Mouse (Mus musculus) CH12.LX (cell line): Measurements from ENCODE around the gene Rasa4. TPM values are rescaled to one million over a fixed set of nuclear protein-coding genes. Genes with fewer than 3 reads are reported as not detected.

Source experiments
- DNase-seq: peaks from one replicate; pipeline ENCODE4 v3.0.0-alpha.2; 2013; ENCODE audit errors: extremely low read depth
- H3K27ac ChIP-seq: 2 replicates; pipeline ENCODE4 v1.5.1; 2012; ENCODE audit warnings: low read depth, mild to moderate bottlenecking, control low read depth, moderate library complexity; ENCODE audit not compliant: insufficient read depth
- H3K27me3 ChIP-seq: replicated peaks from 2 replicates; pipeline ENCODE3; 2012; ENCODE audit warnings: inconsistent platforms
- H3K36me3 ChIP-seq, 2 experiments: replicated peaks in 1 of 2; 2 replicates each; pipeline versions ENCODE3 to v1.6.1; 2012; ENCODE audit warnings: inconsistent platforms in 1 of 2, low read length in 1 of 2, mild to moderate bottlenecking in 1 of 2, mixed read lengths in 1 of 2, moderate library complexity in 1 of 2; ENCODE audit not compliant: control insufficient read depth in 1 of 2, insufficient read depth in 1 of 2
- H3K4me1 ChIP-seq, 2 experiments: 2 replicates each; pipeline ENCODE4 v1.6.1; 2012; ENCODE audit warnings: inconsistent platforms in 1 of 2, moderate library complexity in 1 of 2; ENCODE audit not compliant: insufficient read depth in 2 of 2, control insufficient read depth in 1 of 2
- H3K4me2 ChIP-seq: 2 replicates; pipeline ENCODE4 v1.6.1; 2012; ENCODE audit warnings: low read depth, mild to moderate bottlenecking, control low read depth; ENCODE audit not compliant: poor library complexity, insufficient read depth, severe bottlenecking
- H3K4me3 ChIP-seq, 3 experiments: fragments of 150-350 bp in 1 of 3; sonication (generic) in 1 of 3; replicated peaks in 1 of 3; 2 replicates each; pipeline versions ENCODE3 to v1.5.1; 2011 to 2012; ENCODE audit warnings: low read depth in 2 of 3, low read length in 2 of 3, mild to moderate bottlenecking in 2 of 3, moderate library complexity in 2 of 3, control low read depth in 1 of 3, improper control_type of control experiment in 1 of 3, inconsistent platforms in 1 of 3, mixed read lengths in 1 of 3; ENCODE audit not compliant: poor library complexity in 1 of 3
- H3K79me2 ChIP-seq: replicated peaks from 2 replicates; pipeline ENCODE4 v1.6.1; 2012; ENCODE audit warnings: mild to moderate bottlenecking, moderate library complexity; ENCODE audit not compliant: control insufficient read depth, poor library complexity, insufficient read depth, severe bottlenecking; ENCODE audit errors: extremely low read depth
- H3K9ac ChIP-seq: 2 replicates; pipeline ENCODE4 v1.6.1; 2012; ENCODE audit warnings: low read depth, mild to moderate bottlenecking, control low read depth, moderate library complexity; ENCODE audit not compliant: insufficient read depth
- H3K9me3 ChIP-seq: replicated peaks from 2 replicates; pipeline ENCODE3; 2012; ENCODE audit warnings: low read length, inconsistent platforms, mixed read lengths
- BHLHE40 ChIP-seq: IDR thresholded peaks from 2 replicates; pipeline ENCODE4 v1.6.1; 2011; ENCODE audit warnings: mild to moderate bottlenecking, low read depth, low read length, improper control_type of control experiment
- CHD1 ChIP-seq: IDR thresholded peaks from 2 replicates; pipeline ENCODE4 v1.6.1; 2012; ENCODE audit warnings: low read depth, low read length, improper control_type of control experiment, inconsistent platforms
- CTCF ChIP-seq, 2 experiments: IDR thresholded peaks in 1 of 2; conservative IDR thresholded peaks in 1 of 2; 2 replicates each; pipeline ENCODE4 v1.5.1; 2011 to 2012; ENCODE audit warnings: low read depth in 2 of 2, low read length in 2 of 2, improper control_type of control experiment in 1 of 2, inconsistent platforms in 1 of 2, mild to moderate bottlenecking in 1 of 2, moderate library complexity in 1 of 2
- E2F4 ChIP-seq: IDR thresholded peaks from 2 replicates; pipeline ENCODE4 v1.6.1; 2011; ENCODE audit warnings: low read depth, low read length, improper control_type of control experiment; ENCODE audit not compliant: insufficient replicate concordance
- ETS1 ChIP-seq: conservative IDR thresholded peaks from 2 replicates; pipeline ENCODE4 v1.6.1; 2012; ENCODE audit warnings: low read depth, mild to moderate bottlenecking, inconsistent platforms, low read length, improper control_type of control experiment, moderate library complexity
- GABPA ChIP-seq: IDR thresholded peaks from 2 replicates; pipeline ENCODE4 v1.6.1; 2012; ENCODE audit warnings: low read depth, low read length, improper control_type of control experiment, inconsistent platforms; ENCODE audit not compliant: insufficient replicate concordance
- JUN ChIP-seq: IDR thresholded peaks from 2 replicates; pipeline ENCODE4 v1.6.1; 2011; ENCODE audit warnings: low read depth, mild to moderate bottlenecking, low read length, improper control_type of control experiment, moderate library complexity; ENCODE audit not compliant: insufficient read depth
- MAZ ChIP-seq: IDR thresholded peaks from 2 replicates; pipeline ENCODE4 v1.6.1; 2012; ENCODE audit warnings: low read depth, mild to moderate bottlenecking, inconsistent platforms, low read length, improper control_type of control experiment, moderate library complexity
- MXI1 ChIP-seq: IDR thresholded peaks from 2 replicates; pipeline ENCODE4 v1.6.1; 2011; ENCODE audit warnings: mild to moderate bottlenecking, low read depth, low read length, improper control_type of control experiment
- NELFE ChIP-seq: IDR thresholded peaks from 2 replicates; pipeline ENCODE4 v1.6.1; 2011; ENCODE audit warnings: low read depth, low read length, improper control_type of control experiment
- PAX5 ChIP-seq: IDR thresholded peaks from 2 replicates; pipeline ENCODE4 v1.6.1; 2012; ENCODE audit warnings: low read length, inconsistent platforms, mixed read lengths
- POLR2A ChIP-seq: IDR thresholded peaks from 2 replicates; pipeline ENCODE4 v1.6.1; 2011; ENCODE audit warnings: low read depth, mild to moderate bottlenecking, improper control_type of control experiment, low read length
- RCOR1 ChIP-seq: conservative IDR thresholded peaks from 2 replicates; pipeline ENCODE4 v1.6.1; 2012; ENCODE audit warnings: low read depth, mild to moderate bottlenecking, inconsistent platforms, low read length, improper control_type of control experiment
- TCF12 ChIP-seq: IDR thresholded peaks from 2 replicates; pipeline ENCODE4 v1.6.1; 2014; ENCODE audit warnings: low read depth, mild to moderate bottlenecking, inconsistent platforms, low read length, improper control_type of control experiment
- UBTF ChIP-seq: IDR thresholded peaks from 2 replicates; pipeline ENCODE4 v1.6.1; 2012; ENCODE audit warnings: low read depth, mild to moderate bottlenecking, inconsistent platforms, low read length, improper control_type of control experiment, moderate library complexity
- USF2 ChIP-seq: conservative IDR thresholded peaks from 2 replicates; pipeline ENCODE4 v1.6.1; 2011; ENCODE audit warnings: low read depth, low read length, improper control_type of control experiment
- ZMIZ1 ChIP-seq: IDR thresholded peaks from 2 replicates; pipeline ENCODE4 v1.6.1; 2012; ENCODE audit warnings: low read depth, mild to moderate bottlenecking, inconsistent platforms, low read length, improper control_type of control experiment
- dilution Hi-C: fragments of 300-500 bp; cut with MboI; formaldehyde crosslinking; loops from 2 replicates; pipeline ENCODE4 v1.14.3; 2020; ENCODE audit warnings: low sequenced_read_pairs; ENCODE audit not compliant: extremely low pct_unique_long_range_greater_than_20kb, extremely low pct_ligation_motif_present
- in situ Hi-C: fragments of 300-500 bp; cut with MboI; formaldehyde crosslinking; loops from 3 replicates; pipeline ENCODE4 v1.14.3; 2019; ENCODE audit warnings: low sequenced_read_pairs, low pct_ligation_motif_present, low pct_unique_long_range_greater_than_20kb, mixed read lengths
- polyA plus RNA-seq: library from polyadenylated mRNA; unstranded; fragments of >175 nt; gene quantifications from 2 replicates; pipeline ENCODE4 v1.2.1, GENCODE M21; 2012; ENCODE audit warnings: low read depth; ENCODE audit not compliant: insufficient read length
- total RNA-seq, 2 experiments: library from RNA; depleted of rRNA; stranded (reverse); fragments of 300-350 nt in 1 of 2; fragments of >200 nt in 1 of 2; gene quantifications; 2 replicates each; pipeline ENCODE4 v1.2.3; 2012 to 2014

The Rasa4 gene
- total and polyA plus RNA-seq, 3 experiments: 0.07 to 1.3 (median 0.16) TPM

DNA sequence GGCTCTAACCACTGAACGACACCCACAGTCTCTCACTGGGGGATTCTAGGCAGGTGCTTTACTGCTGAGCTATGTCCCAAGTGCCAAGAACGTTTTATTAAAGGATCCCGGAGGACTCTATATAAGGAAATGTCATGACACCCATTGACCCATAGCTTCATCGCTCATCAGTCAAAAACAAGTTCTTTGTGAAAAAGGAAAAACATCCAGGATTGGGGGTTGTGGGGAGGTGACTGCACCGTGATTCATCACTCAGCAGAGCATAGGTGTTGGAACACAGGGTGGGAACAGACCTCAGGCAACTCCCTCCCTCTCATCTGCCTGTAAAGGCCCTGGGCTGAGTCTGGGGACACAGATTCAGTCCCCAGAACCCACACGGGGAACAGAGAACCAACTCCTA lies 33.8 kb upstream of the Rasa4 start:
- in situ Hi-C loops: loop anchor here (10.0 kb wide), 1 partner anchor 155 kb away; no protein-coding TSS in a partner anchor
- Histone ChIP-seq H3K27me3 (peaks cover 27% of the 10 kb centered on the region), H3K36me3 (no peaks in the 10 kb centered on the region), H3K27ac (no peak overlapping the region), H3K79me2 (no peaks in the 10 kb centered on the region), H3K4me2 (no peak overlapping the region), H3K9me3 (peaks cover 6% of the 10 kb centered on the region), H3K9ac (no peak overlapping the region), H3K4me1 (peaks cover 7 to 16% of the 10 kb centered on the region in 2 experiments; a peak in 3 of 4 replicates), H3K4me3 (no peak overlapping the region)
- DNase-seq: no peak
- TF ChIP-seq RCOR1 (no peak), JUN (no peak), MXI1 (no peak), USF2 (no peak), E2F4 (no peak), POLR2A (no peak), NELFE (no peak), PAX5 (no peak), BHLHE40 (no peak), GABPA (no peak), MAZ (no peak), UBTF (no peak), CTCF (conservative IDR thresholded peaks at IDR 0.05 in 1 of 2, IDR thresholded peaks at IDR 0.05 in 1 of 2; ENCODE audit: low read depth in 2 of 2, low read length in 2 of 2) (no peak), ETS1 (no peak), CHD1 (no peak)
- dilution Hi-C loops: no loop called here

DNA sequence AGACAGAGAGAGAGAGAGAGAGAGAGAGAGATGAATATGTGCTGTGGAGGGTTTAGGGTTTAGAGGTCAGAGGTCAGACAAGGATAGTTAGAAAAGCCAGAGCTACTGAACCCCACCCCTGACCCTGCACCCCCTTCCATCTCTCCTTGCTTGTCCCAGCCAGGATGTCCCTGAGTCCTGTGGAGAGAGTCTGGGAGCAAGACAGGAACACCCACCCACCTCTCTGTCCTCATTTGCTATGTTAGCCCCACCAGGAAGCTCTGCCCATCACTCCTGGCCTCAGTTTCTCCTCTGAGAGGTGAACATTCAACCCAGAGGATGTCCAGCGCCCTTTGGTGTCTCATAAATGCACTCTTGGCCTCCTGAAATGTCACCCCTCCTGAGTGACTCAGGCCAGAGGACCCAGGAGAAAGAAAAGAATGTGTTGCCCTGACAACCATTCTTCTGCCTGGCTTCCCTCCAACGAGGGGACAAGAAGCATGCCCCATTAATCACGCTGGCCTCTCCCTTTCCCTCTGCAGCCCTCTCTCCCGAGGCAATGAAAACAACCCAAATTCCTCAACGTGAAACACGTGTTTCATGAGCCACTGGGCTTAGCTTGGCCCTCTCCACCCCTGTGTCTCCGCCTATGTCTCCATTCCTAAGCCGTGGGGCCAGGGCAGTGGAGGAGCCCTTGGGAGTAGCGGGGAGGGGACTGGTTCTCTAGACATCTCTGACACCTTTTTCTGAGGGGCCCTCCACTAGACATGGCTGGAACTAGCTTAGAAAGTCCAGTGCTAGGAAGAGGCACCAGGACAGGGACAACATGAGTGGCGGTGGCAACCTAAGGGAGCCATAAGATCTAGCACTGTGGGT lies 32.3 kb upstream of the Rasa4 start:
- H3K4me3 ChIP-seq: no peak overlapping the region
- no peak overlapping the region for H3K4me2 ChIP-seq
- peaks cover 10 to 17% of the 10 kb centered on the region in 2 experiments; a peak in 3 of 4 replicates for H3K4me1 ChIP-seq
- H3K36me3 ChIP-seq: no peaks in the 10 kb centered on the region
- TF ChIP-seq TCF12 (no peak), BHLHE40 (no peak), ZMIZ1 (no peak)
- TF ChIP-seq, all 38 proteins: peak for 0
- Histone ChIP-seq H3K27me3 (peaks cover 32% of the 10 kb centered on the region), H3K79me2 (no peaks in the 10 kb centered on the region), H3K9ac (no peak overlapping the region), H3K9me3 (peaks cover 6% of the 10 kb centered on the region), H3K27ac (no peak overlapping the region)
- no peak for DNase-seq
- dilution Hi-C loops (no loop called here), in situ Hi-C loops (no loop called here)
